Mouse (Mus musculus): ENCODE results near the gene Klk1b1. TPM values are rescaled to one million over a fixed set of nuclear protein-coding genes. Genes with fewer than 3 reads are reported as not detected.
"Not testable (repeated sequence)": the region's sequence is repeated elsewhere in the genome, so short reads cannot be mapped to it uniquely, and the experiment has no call there.

The Klk1b1 gene
- polyA plus RNA-seq, 1 experiment, result 0.57 TPM

GRCm38 (mm10) chr7:43921941-43922340, 44.6 kb upstream of the Klk1b1 start:
- WGBS, result 97% methylated on average over 2 of the region's 2 CpGs
- Histone ChIP-seq H3K36me3 (ENCODE audit: control insufficient read depth, insufficient read depth, low read length) (no peaks in the 10 kb centered on the region), H3K27me3 (ENCODE audit: control insufficient read depth, insufficient read depth, low read length) (no peaks in the 10 kb centered on the region), H3K27ac (ENCODE audit: control insufficient read depth, insufficient read depth, low read length) (no peak overlapping the region), H3K4me1 (replicated peaks; ENCODE audit: control insufficient read depth, insufficient read depth, low read length) (no peaks in the 10 kb centered on the region), H3K4me3 (ENCODE audit: control insufficient read depth, insufficient read depth, low read length) (no peak overlapping the region)
- DNase-seq, result no peak
- TF ChIP-seq POLR2A (IDR thresholded peaks at IDR 0.05; ENCODE audit: control insufficient read depth, extremely low read depth, insufficient read depth, low read length, poor library complexity) (no peak), CTCF (IDR thresholded peaks at IDR 0.05; ENCODE audit: borderline replicate concordance, control insufficient read depth, extremely low read depth, insufficient read depth, low read length, poor library complexity) (no peak)

GRCm38 (mm10) chr7:43925985-43926384, 40.6 kb upstream of the Klk1b1 start:
- H3K4me3 ChIP-seq (ENCODE audit: control insufficient read depth, insufficient read depth, low read length), result no peak overlapping the region
- no peaks in the 10 kb centered on the region for H3K4me1 ChIP-seq (replicated peaks; ENCODE audit: control insufficient read depth, insufficient read depth, low read length)
- H3K27me3 ChIP-seq (ENCODE audit: control insufficient read depth, insufficient read depth, low read length), result no peaks in the 10 kb centered on the region
- TF ChIP-seq POLR2A (IDR thresholded peaks at IDR 0.05; ENCODE audit: control insufficient read depth, extremely low read depth, insufficient read depth, low read length, poor library complexity) (no peak), CTCF (IDR thresholded peaks at IDR 0.05; ENCODE audit: borderline replicate concordance, control insufficient read depth, extremely low read depth, insufficient read depth, low read length, poor library complexity) (no peak)
- 74% methylated on average over 5 of the region's 5 CpGs for WGBS
- H3K36me3 ChIP-seq (ENCODE audit: control insufficient read depth, insufficient read depth, low read length), result no peaks in the 10 kb centered on the region
- H3K27ac ChIP-seq (ENCODE audit: control insufficient read depth, insufficient read depth, low read length), result no peak overlapping the region
- DNase-seq, result peak; percentile 11

DNA sequence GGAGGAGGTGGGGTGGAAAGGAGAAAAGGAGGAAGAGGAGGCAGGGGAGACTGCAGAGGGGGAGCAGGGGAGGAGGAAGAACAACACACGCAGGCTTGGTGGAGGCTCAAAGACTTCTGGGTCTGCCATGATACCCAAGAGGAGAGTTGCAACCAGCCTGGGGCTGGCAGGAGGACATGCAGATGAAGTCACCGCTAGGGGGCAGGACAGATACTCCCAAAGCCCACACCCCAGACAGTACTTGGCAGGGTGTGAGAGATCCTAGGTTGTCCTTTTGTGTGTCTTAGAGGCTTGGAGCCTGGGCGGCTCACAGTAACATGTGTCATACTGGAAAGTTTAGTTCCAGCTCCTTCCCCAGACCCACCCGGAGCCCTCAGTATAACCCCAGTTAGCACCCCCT, 38.0 kb upstream of the Klk1b1 start:
- 44% methylated on average over 4 of the region's 4 CpGs for WGBS
- no peaks in the 10 kb centered on the region for H3K36me3 ChIP-seq (ENCODE audit: control insufficient read depth, insufficient read depth, low read length)
- TF ChIP-seq POLR2A (IDR thresholded peaks at IDR 0.05; ENCODE audit: control insufficient read depth, extremely low read depth, insufficient read depth, low read length, poor library complexity) (no peak), CTCF (IDR thresholded peaks at IDR 0.05; ENCODE audit: borderline replicate concordance, control insufficient read depth, extremely low read depth, insufficient read depth, low read length, poor library complexity) (no peak)
- no peaks in the 10 kb centered on the region for H3K27me3 ChIP-seq (ENCODE audit: control insufficient read depth, insufficient read depth, low read length)
- no peaks in the 10 kb centered on the region for H3K4me1 ChIP-seq (replicated peaks; ENCODE audit: control insufficient read depth, insufficient read depth, low read length)
- no peak overlapping the region for H3K4me3 ChIP-seq (ENCODE audit: control insufficient read depth, insufficient read depth, low read length)
- no peak overlapping the region for H3K27ac ChIP-seq (ENCODE audit: control insufficient read depth, insufficient read depth, low read length)
- no peak for DNase-seq

DNA sequence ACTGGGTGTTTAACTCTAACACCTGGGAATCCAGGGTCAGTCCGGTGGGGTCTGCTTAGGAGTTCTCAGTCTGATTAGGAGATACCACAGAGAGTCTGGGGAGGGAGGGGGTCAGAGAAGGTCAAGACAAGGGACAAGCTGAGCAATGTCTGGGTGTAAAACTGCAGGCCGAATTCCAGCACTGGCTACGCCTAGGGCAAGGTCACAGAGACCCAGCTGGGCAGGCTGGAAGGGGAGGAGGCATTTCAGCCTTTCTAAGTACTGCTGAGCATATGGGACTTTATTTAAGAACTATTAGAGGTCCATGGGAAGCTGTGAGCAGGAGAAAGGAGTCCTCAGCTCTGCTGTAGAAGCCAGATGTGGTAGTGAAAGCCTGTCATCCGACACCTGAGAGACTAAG, 34.2 kb upstream of the Klk1b1 start:
- no peaks in the 10 kb centered on the region for H3K4me1 ChIP-seq (replicated peaks; ENCODE audit: control insufficient read depth, insufficient read depth, low read length)
- H3K27me3 ChIP-seq (ENCODE audit: control insufficient read depth, insufficient read depth, low read length), result no peaks in the 10 kb centered on the region
- no peak overlapping the region for H3K4me3 ChIP-seq (ENCODE audit: control insufficient read depth, insufficient read depth, low read length)
- 78% methylated on average over 4 of the region's 4 CpGs for WGBS
- DNase-seq, result no peak
- no peaks in the 10 kb centered on the region for H3K36me3 ChIP-seq (ENCODE audit: control insufficient read depth, insufficient read depth, low read length)
- no peak overlapping the region for H3K27ac ChIP-seq (ENCODE audit: control insufficient read depth, insufficient read depth, low read length)
- TF ChIP-seq CTCF (IDR thresholded peaks at IDR 0.05; ENCODE audit: borderline replicate concordance, control insufficient read depth, extremely low read depth, insufficient read depth, low read length, poor library complexity) (no peak), POLR2A (IDR thresholded peaks at IDR 0.05; ENCODE audit: control insufficient read depth, extremely low read depth, insufficient read depth, low read length, poor library complexity) (no peak)

DNA sequence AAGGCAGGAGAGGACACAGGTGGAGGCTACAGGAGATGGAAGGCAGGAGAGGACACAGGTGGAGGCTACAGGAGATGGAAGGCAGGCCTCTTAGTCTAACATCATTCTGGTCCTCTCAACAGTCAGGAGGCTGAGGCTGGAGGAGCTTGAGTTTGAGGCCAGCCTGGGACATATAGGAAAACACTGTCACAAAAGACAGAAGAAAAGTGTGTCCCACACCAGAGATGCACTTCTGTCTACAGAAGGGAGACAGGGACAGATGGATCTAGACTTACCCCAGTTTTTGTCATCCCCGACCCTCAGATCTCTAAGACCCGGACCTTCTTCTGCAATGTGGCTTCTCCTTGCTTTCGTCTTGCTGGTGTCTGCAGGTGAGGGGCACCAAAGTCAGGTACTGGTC, 33.1 kb upstream of the Klk1b1 start, which contains the start of gene Klk15:
Gene Klk15, plus strand, starts transcription at position 301 of the 400 bp plus-strand sequence.
- H3K36me3 ChIP-seq (ENCODE audit: control insufficient read depth, insufficient read depth, low read length), result no peaks in the 10 kb centered on the region
- H3K27me3 ChIP-seq (ENCODE audit: control insufficient read depth, insufficient read depth, low read length), result no peaks in the 10 kb centered on the region
- WGBS, result 92% methylated on average over 3 of the region's 3 CpGs
- H3K27ac ChIP-seq (ENCODE audit: control insufficient read depth, insufficient read depth, low read length), result no peak within 1 kb of the TSS
- TF ChIP-seq POLR2A (IDR thresholded peaks at IDR 0.05; ENCODE audit: control insufficient read depth, extremely low read depth, insufficient read depth, low read length, poor library complexity) (no peak), CTCF (IDR thresholded peaks at IDR 0.05; ENCODE audit: borderline replicate concordance, control insufficient read depth, extremely low read depth, insufficient read depth, low read length, poor library complexity) (no peak)
- H3K4me3 ChIP-seq (ENCODE audit: control insufficient read depth, insufficient read depth, low read length), result no peak within 1 kb of the TSS
- no peak for DNase-seq
- no peaks in the 10 kb centered on the region for H3K4me1 ChIP-seq (replicated peaks; ENCODE audit: control insufficient read depth, insufficient read depth, low read length)

GRCm38 (mm10) chr7:43934747-43935146, 31.8 kb upstream of the Klk1b1 start:
- no peak for TF ChIP-seq CTCF (IDR thresholded peaks at IDR 0.05; ENCODE audit: borderline replicate concordance, control insufficient read depth, extremely low read depth, insufficient read depth, low read length, poor library complexity)
- TF ChIP-seq POLR2A (IDR thresholded peaks at IDR 0.05; ENCODE audit: control insufficient read depth, extremely low read depth, insufficient read depth, low read length, poor library complexity), result no peak
- Histone ChIP-seq H3K27ac (ENCODE audit: control insufficient read depth, insufficient read depth, low read length) (no peak overlapping the region), H3K27me3 (ENCODE audit: control insufficient read depth, insufficient read depth, low read length) (no peaks in the 10 kb centered on the region), H3K4me1 (replicated peaks; ENCODE audit: control insufficient read depth, insufficient read depth, low read length) (no peaks in the 10 kb centered on the region), H3K4me3 (ENCODE audit: control insufficient read depth, insufficient read depth, low read length) (no peak overlapping the region), H3K36me3 (ENCODE audit: control insufficient read depth, insufficient read depth, low read length) (no peaks in the 10 kb centered on the region)
- 72% methylated on average over 3 of the region's 3 CpGs for WGBS
- no peak for DNase-seq

DNA sequence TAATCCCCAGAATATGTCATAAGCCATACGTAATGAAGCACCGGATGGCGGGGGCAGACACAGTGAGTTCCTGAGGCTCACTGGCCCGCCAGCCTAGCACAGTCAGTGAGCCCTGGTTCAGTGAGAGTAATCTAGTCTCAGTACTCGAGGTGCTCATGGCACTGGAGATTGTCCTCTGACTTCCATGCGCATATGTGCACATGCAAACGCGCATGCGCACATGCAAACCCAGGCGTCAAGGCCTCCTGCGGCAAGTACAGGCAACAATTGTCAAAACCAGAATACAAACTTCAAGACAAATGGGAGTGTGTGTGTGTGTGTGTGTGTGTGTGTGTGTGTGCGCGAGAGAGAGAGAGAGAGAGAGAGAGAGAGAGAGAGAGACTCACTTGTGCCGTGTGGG, 30.0 kb upstream of the Klk1b1 start:
- Histone ChIP-seq H3K36me3 (ENCODE audit: control insufficient read depth, insufficient read depth, low read length) (no peaks in the 10 kb centered on the region), H3K27me3 (ENCODE audit: control insufficient read depth, insufficient read depth, low read length) (no peaks in the 10 kb centered on the region), H3K4me3 (ENCODE audit: control insufficient read depth, insufficient read depth, low read length) (no peak overlapping the region), H3K27ac (ENCODE audit: control insufficient read depth, insufficient read depth, low read length) (no peak overlapping the region), H3K4me1 (replicated peaks; ENCODE audit: control insufficient read depth, insufficient read depth, low read length) (no peaks in the 10 kb centered on the region)
- TF ChIP-seq POLR2A (IDR thresholded peaks at IDR 0.05; ENCODE audit: control insufficient read depth, extremely low read depth, insufficient read depth, low read length, poor library complexity) (no peak), CTCF (IDR thresholded peaks at IDR 0.05; ENCODE audit: borderline replicate concordance, control insufficient read depth, extremely low read depth, insufficient read depth, low read length, poor library complexity) (no peak)
- WGBS, result 87% methylated on average over 14 of the region's 14 CpGs
- DNase-seq, result no peak

DNA sequence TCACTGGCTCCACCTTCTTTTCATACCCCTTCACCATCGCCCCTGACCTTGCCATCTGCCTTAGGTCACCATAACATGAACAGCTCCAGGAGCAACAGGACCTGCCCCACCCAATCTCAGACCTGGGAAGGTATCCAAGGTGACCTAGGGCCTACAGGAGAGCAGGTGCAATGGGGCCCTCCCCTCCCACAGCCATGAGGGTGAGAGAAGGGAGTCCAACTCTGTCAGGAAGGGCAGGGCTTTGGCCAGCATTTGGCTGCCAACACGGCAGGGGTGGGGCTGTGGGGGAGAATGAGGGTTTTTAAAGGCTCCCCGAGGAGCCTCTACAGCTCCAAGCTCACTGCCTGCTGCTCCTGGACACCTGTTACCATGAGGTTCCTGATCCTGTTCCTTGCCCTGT, 24.3 kb upstream of the Klk1b1 start:
- WGBS, result 69% methylated on average over 3 of the region's 3 CpGs
- not testable (repeated sequence) for H3K36me3 ChIP-seq (ENCODE audit: control insufficient read depth, insufficient read depth, low read length); H3K4me3 ChIP-seq (ENCODE audit: control insufficient read depth, insufficient read depth, low read length); H3K4me1 ChIP-seq (replicated peaks; ENCODE audit: control insufficient read depth, insufficient read depth, low read length); DNase-seq; H3K27ac ChIP-seq (ENCODE audit: control insufficient read depth, insufficient read depth, low read length); H3K27me3 ChIP-seq (ENCODE audit: control insufficient read depth, insufficient read depth, low read length)

Measured in thymus, adult 2 months (tissue).